Mouse (Mus musculus) CH12.LX (cell line): ENCODE results near the gene Sema5b. TPM values are rescaled to one million over a fixed set of nuclear protein-coding genes. Genes with fewer than 3 reads are reported as not detected.

ENCODE experiments used
- DNase-seq: peaks from one replicate; pipeline ENCODE4 v3.0.0-alpha.2; 2013; ENCODE audit errors: extremely low read depth
- H3K27ac ChIP-seq: 2 replicates; pipeline ENCODE4 v1.5.1; 2012; ENCODE audit warnings: low read depth, mild to moderate bottlenecking, control low read depth, moderate library complexity; ENCODE audit not compliant: insufficient read depth
- H3K27me3 ChIP-seq: replicated peaks from 2 replicates; pipeline ENCODE3; 2012; ENCODE audit warnings: inconsistent platforms
- H3K36me3 ChIP-seq, 2 experiments: replicated peaks in 1 of 2; 2 replicates each; pipeline versions ENCODE3 to v1.6.1; 2012; ENCODE audit warnings: inconsistent platforms in 1 of 2, low read length in 1 of 2, mild to moderate bottlenecking in 1 of 2, mixed read lengths in 1 of 2, moderate library complexity in 1 of 2; ENCODE audit not compliant: control insufficient read depth in 1 of 2, insufficient read depth in 1 of 2
- H3K4me1 ChIP-seq, 2 experiments: 2 replicates each; pipeline ENCODE4 v1.6.1; 2012; ENCODE audit warnings: inconsistent platforms in 1 of 2, moderate library complexity in 1 of 2; ENCODE audit not compliant: insufficient read depth in 2 of 2, control insufficient read depth in 1 of 2
- H3K4me2 ChIP-seq: 2 replicates; pipeline ENCODE4 v1.6.1; 2012; ENCODE audit warnings: low read depth, mild to moderate bottlenecking, control low read depth; ENCODE audit not compliant: poor library complexity, insufficient read depth, severe bottlenecking
- H3K4me3 ChIP-seq, 3 experiments: fragments of 150-350 bp in 1 of 3; sonication (generic) in 1 of 3; replicated peaks in 1 of 3; 2 replicates each; pipeline versions ENCODE3 to v1.5.1; 2011 to 2012; ENCODE audit warnings: low read depth in 2 of 3, low read length in 2 of 3, mild to moderate bottlenecking in 2 of 3, moderate library complexity in 2 of 3, control low read depth in 1 of 3, improper control_type of control experiment in 1 of 3, inconsistent platforms in 1 of 3, mixed read lengths in 1 of 3; ENCODE audit not compliant: poor library complexity in 1 of 3
- H3K79me2 ChIP-seq: replicated peaks from 2 replicates; pipeline ENCODE4 v1.6.1; 2012; ENCODE audit warnings: mild to moderate bottlenecking, moderate library complexity; ENCODE audit not compliant: control insufficient read depth, poor library complexity, insufficient read depth, severe bottlenecking; ENCODE audit errors: extremely low read depth
- H3K9ac ChIP-seq: 2 replicates; pipeline ENCODE4 v1.6.1; 2012; ENCODE audit warnings: low read depth, mild to moderate bottlenecking, control low read depth, moderate library complexity; ENCODE audit not compliant: insufficient read depth
- H3K9me3 ChIP-seq: replicated peaks from 2 replicates; pipeline ENCODE3; 2012; ENCODE audit warnings: low read length, inconsistent platforms, mixed read lengths
- BHLHE40 ChIP-seq: IDR thresholded peaks from 2 replicates; pipeline ENCODE4 v1.6.1; 2011; ENCODE audit warnings: mild to moderate bottlenecking, low read depth, low read length, improper control_type of control experiment
- CHD1 ChIP-seq: IDR thresholded peaks from 2 replicates; pipeline ENCODE4 v1.6.1; 2012; ENCODE audit warnings: low read depth, low read length, improper control_type of control experiment, inconsistent platforms
- CHD2 ChIP-seq: IDR thresholded peaks from 2 replicates; pipeline ENCODE4 v1.6.1; 2011; ENCODE audit warnings: low read length, improper control_type of control experiment
- CTCF ChIP-seq, 2 experiments: IDR thresholded peaks in 1 of 2; conservative IDR thresholded peaks in 1 of 2; 2 replicates each; pipeline ENCODE4 v1.5.1; 2011 to 2012; ENCODE audit warnings: low read depth in 2 of 2, low read length in 2 of 2, improper control_type of control experiment in 1 of 2, inconsistent platforms in 1 of 2, mild to moderate bottlenecking in 1 of 2, moderate library complexity in 1 of 2
- E2F4 ChIP-seq: IDR thresholded peaks from 2 replicates; pipeline ENCODE4 v1.6.1; 2011; ENCODE audit warnings: low read depth, low read length, improper control_type of control experiment; ENCODE audit not compliant: insufficient replicate concordance
- ETS1 ChIP-seq: conservative IDR thresholded peaks from 2 replicates; pipeline ENCODE4 v1.6.1; 2012; ENCODE audit warnings: low read depth, mild to moderate bottlenecking, inconsistent platforms, low read length, improper control_type of control experiment, moderate library complexity
- HCFC1 ChIP-seq: IDR thresholded peaks from 2 replicates; pipeline ENCODE4 v1.6.1; 2012; ENCODE audit warnings: low read depth, mild to moderate bottlenecking, inconsistent platforms, low read length, improper control_type of control experiment
- KAT2A ChIP-seq: IDR thresholded peaks from 2 replicates; pipeline ENCODE4 v1.6.1; 2012; ENCODE audit warnings: low read length, improper control_type of control experiment, inconsistent platforms; ENCODE audit not compliant: insufficient replicate concordance
- MAFK ChIP-seq: IDR thresholded peaks from 2 replicates; pipeline ENCODE4 v1.6.1; 2011; ENCODE audit warnings: low read length, improper control_type of control experiment; ENCODE audit not compliant: insufficient replicate concordance
- MAX ChIP-seq: IDR thresholded peaks from 2 replicates; pipeline ENCODE4 v1.6.1; 2011; ENCODE audit warnings: low read length, improper control_type of control experiment
- MAZ ChIP-seq: IDR thresholded peaks from 2 replicates; pipeline ENCODE4 v1.6.1; 2012; ENCODE audit warnings: low read depth, mild to moderate bottlenecking, inconsistent platforms, low read length, improper control_type of control experiment, moderate library complexity
- MEF2A ChIP-seq: IDR thresholded peaks from 2 replicates; pipeline ENCODE4 v1.6.1; 2014; ENCODE audit warnings: low read depth, mild to moderate bottlenecking, inconsistent platforms, low read length, improper control_type of control experiment, borderline replicate concordance
- MXI1 ChIP-seq: IDR thresholded peaks from 2 replicates; pipeline ENCODE4 v1.6.1; 2011; ENCODE audit warnings: mild to moderate bottlenecking, low read depth, low read length, improper control_type of control experiment
- MYC ChIP-seq: IDR thresholded peaks from 2 replicates; pipeline ENCODE4 v1.6.1; 2011; ENCODE audit warnings: low read depth, mild to moderate bottlenecking, improper control_type of control experiment, low read length
- NRF1 ChIP-seq: IDR thresholded peaks from 2 replicates; pipeline ENCODE4 v1.6.1; 2014; ENCODE audit warnings: low read depth, mild to moderate bottlenecking, inconsistent platforms, low read length, improper control_type of control experiment, moderate library complexity
- PAX5 ChIP-seq: IDR thresholded peaks from 2 replicates; pipeline ENCODE4 v1.6.1; 2012; ENCODE audit warnings: low read length, inconsistent platforms, mixed read lengths
- SIN3A ChIP-seq: IDR thresholded peaks from 2 replicates; pipeline ENCODE4 v1.6.1; 2012; ENCODE audit warnings: low read length, improper control_type of control experiment, inconsistent platforms
- SMC3 ChIP-seq: IDR thresholded peaks from 2 replicates; pipeline ENCODE4 v1.6.1; 2011; ENCODE audit warnings: low read depth, low read length, improper control_type of control experiment
- TCF12 ChIP-seq: IDR thresholded peaks from 2 replicates; pipeline ENCODE4 v1.6.1; 2014; ENCODE audit warnings: low read depth, mild to moderate bottlenecking, inconsistent platforms, low read length, improper control_type of control experiment
- UBTF ChIP-seq: IDR thresholded peaks from 2 replicates; pipeline ENCODE4 v1.6.1; 2012; ENCODE audit warnings: low read depth, mild to moderate bottlenecking, inconsistent platforms, low read length, improper control_type of control experiment, moderate library complexity
- USF1 ChIP-seq: IDR thresholded peaks from 2 replicates; pipeline ENCODE4 v1.6.1; 2014; ENCODE audit warnings: low read depth, mild to moderate bottlenecking, inconsistent platforms, low read length, improper control_type of control experiment
- ZMIZ1 ChIP-seq: IDR thresholded peaks from 2 replicates; pipeline ENCODE4 v1.6.1; 2012; ENCODE audit warnings: low read depth, mild to moderate bottlenecking, inconsistent platforms, low read length, improper control_type of control experiment
- dilution Hi-C: fragments of 300-500 bp; cut with MboI; formaldehyde crosslinking; loops from 2 replicates; pipeline ENCODE4 v1.14.3; 2020; ENCODE audit warnings: low sequenced_read_pairs; ENCODE audit not compliant: extremely low pct_unique_long_range_greater_than_20kb, extremely low pct_ligation_motif_present
- in situ Hi-C: fragments of 300-500 bp; cut with MboI; formaldehyde crosslinking; loops from 3 replicates; pipeline ENCODE4 v1.14.3; 2019; ENCODE audit warnings: low sequenced_read_pairs, low pct_ligation_motif_present, low pct_unique_long_range_greater_than_20kb, mixed read lengths
- polyA plus RNA-seq: library from polyadenylated mRNA; unstranded; fragments of >175 nt; gene quantifications from 2 replicates; pipeline ENCODE4 v1.2.1, GENCODE M21; 2012; ENCODE audit warnings: low read depth; ENCODE audit not compliant: insufficient read length
- total RNA-seq, 2 experiments: library from RNA; depleted of rRNA; stranded (reverse); fragments of 300-350 nt in 1 of 2; fragments of >200 nt in 1 of 2; gene quantifications; 2 replicates each; pipeline ENCODE4 v1.2.3; 2012 to 2014

Sema5b gene
- total and polyA plus RNA-seq, 3 experiments, result 0.04 TPM; not detected in 2

GRCm38 (mm10) chr16:35677511-35678113, 136.7 kb downstream of the Sema5b start:
- H3K4me2 ChIP-seq, result no peak overlapping the region
- in situ Hi-C loops, result no loop called here
- no peaks in the 10 kb centered on the region for H3K9me3 ChIP-seq
- no peak overlapping the region for H3K27ac ChIP-seq
- TF ChIP-seq CHD2, result no peak
- TF ChIP-seq ETS1, result no peak
- TF ChIP-seq HCFC1, result no peak
- no peak for TF ChIP-seq MAX
- TF ChIP-seq MAFK, result no peak
- no peak for TF ChIP-seq KAT2A
- no peak for TF ChIP-seq MYC
- TF ChIP-seq PAX5, result no peak
- no peaks in the 10 kb centered on the region for H3K36me3 ChIP-seq
- no peak overlapping the region for H3K4me3 ChIP-seq
- no peak for DNase-seq
- dilution Hi-C loops, result no loop called here
- H3K27me3 ChIP-seq, result peaks cover 4% of the 10 kb centered on the region
- no peaks in the 10 kb centered on the region for H3K79me2 ChIP-seq
- no peak overlapping the region for H3K9ac ChIP-seq
- H3K4me1 ChIP-seq, result peaks cover 5 to 14% of the 10 kb centered on the region in 2 experiments; a peak in 3 of 4 replicates

GRCm38 (mm10) chr16:35678476-35678875, 137.5 kb downstream of the Sema5b start:
- TF ChIP-seq HCFC1 (no peak), SMC3 (no peak), CTCF (conservative IDR thresholded peaks at IDR 0.05 in 1 of 2, IDR thresholded peaks at IDR 0.05 in 1 of 2; ENCODE audit: low read depth in 2 of 2, low read length in 2 of 2) (no peak), MAZ (no peak), TCF12 (no peak), NRF1 (no peak), UBTF (no peak), CHD1 (no peak), MYC (no peak), MEF2A (no peak), BHLHE40 (no peak), MXI1 (no peak), ZMIZ1 (no peak), USF1 (no peak), SIN3A (no peak), CHD2 (no peak), MAX (no peak), E2F4 (no peak)

More at GRCm38 (mm10) chr16:35678476-35678875, 137.5 kb downstream of the Sema5b start:
- H3K36me3 ChIP-seq, result no peaks in the 10 kb centered on the region
- no peak overlapping the region for H3K27ac ChIP-seq
- no peak overlapping the region for H3K4me3 ChIP-seq
- H3K4me2 ChIP-seq, result no peak overlapping the region
- DNase-seq, result peak; percentile 40
- in situ Hi-C loops, result no loop called here
- no peak overlapping the region for H3K9ac ChIP-seq
- no peaks in the 10 kb centered on the region for H3K9me3 ChIP-seq
- dilution Hi-C loops, result no loop called here
- no peaks in the 10 kb centered on the region for H3K79me2 ChIP-seq
- H3K4me1 ChIP-seq, result peaks cover 5 to 14% of the 10 kb centered on the region in 2 experiments; a peak in 3 of 4 replicates
- peaks cover 4% of the 10 kb centered on the region for H3K27me3 ChIP-seq
